Mouse (Mus musculus): ENCODE measurements around the gene Slc24a2. TPM values are rescaled to one million over a fixed set of nuclear protein-coding genes. Genes with fewer than 3 reads are reported as not detected.

Gene Slc24a2
- polyA plus RNA-seq, 1 experiment from 2014 or later = 5.2 TPM

- Histone ChIP-seq H3K36me3 (no peaks in the 10 kb centered on the region), H3K4me1 (replicated peaks) (peaks cover 5% of the 10 kb centered on the region; the same call in 1 of the 2 replicates), H3K9me3 (no peaks in the 10 kb centered on the region), H3K27me3 (no peaks in the 10 kb centered on the region), H3K4me3 (no peak overlapping the region), H3K9ac (no peak overlapping the region), H3K4me2 (no peak overlapping the region), H3K27ac (replicated peaks) (no peak overlapping the region)
- ATAC-seq (ENCODE audit: low FRiP score, low read depth) = no peak
- WGBS = 76% methylated on average over 8 of the region's 8 CpGs
These were observed 120.8 kb downstream of the Slc24a2 start for GRCm38 (mm10) chr4:87109331-87110059.

GRCm38 (mm10) chr4:87100936-87101335 is 129.3 kb downstream of the Slc24a2 start:
- Histone ChIP-seq H3K4me3 (no peak overlapping the region), H3K4me2 (no peak overlapping the region), H3K9me3 (no peaks in the 10 kb centered on the region), H3K36me3 (no peaks in the 10 kb centered on the region), H3K27me3 (no peaks in the 10 kb centered on the region), H3K4me1 (replicated peaks) (no peaks in the 10 kb centered on the region), H3K9ac (no peak overlapping the region), H3K27ac (replicated peaks) (no peak overlapping the region)
- WGBS = 82% methylated on average over 5 of the region's 5 CpGs
- ATAC-seq (ENCODE audit: low FRiP score, low read depth) = no peak

GRCm38 (mm10) chr4:87096186-87096585 is 134.1 kb downstream of the Slc24a2 start:
- 64% methylated on average over 5 of the region's 5 CpGs for WGBS
- no peak overlapping the region for H3K4me2 ChIP-seq
- no peaks in the 10 kb centered on the region for H3K36me3 ChIP-seq
- H3K27ac ChIP-seq (replicated peaks) = no peak overlapping the region
- ATAC-seq (ENCODE audit: low FRiP score, low read depth) = peak; percentile 83
- H3K9ac ChIP-seq = no peak overlapping the region
- no peaks in the 10 kb centered on the region for H3K4me1 ChIP-seq (replicated peaks)
- H3K4me3 ChIP-seq = no peak overlapping the region
- no peaks in the 10 kb centered on the region for H3K9me3 ChIP-seq
- no peaks in the 10 kb centered on the region for H3K27me3 ChIP-seq

- Histone ChIP-seq H3K9me3 (no peaks in the 10 kb centered on the region), H3K4me3 (no peak overlapping the region), H3K27me3 (no peaks in the 10 kb centered on the region), H3K9ac (no peak overlapping the region), H3K4me2 (no peak overlapping the region), H3K36me3 (no peaks in the 10 kb centered on the region), H3K27ac (replicated peaks) (no peak overlapping the region), H3K4me1 (replicated peaks) (no peaks in the 10 kb centered on the region)
- ATAC-seq (ENCODE audit: low FRiP score, low read depth) = no peak
- 78% methylated on average over 3 of the region's 3 CpGs for WGBS
These were observed 136.7 kb downstream of the Slc24a2 start for GRCm38 (mm10) chr4:87093612-87094011.

GRCm38 (mm10) chr4:87090841-87091240 is 139.4 kb downstream of the Slc24a2 start:
- peaks cover 6% of the 10 kb centered on the region; the same call in 1 of the 2 replicates for H3K4me1 ChIP-seq (replicated peaks)
- ATAC-seq (ENCODE audit: low FRiP score, low read depth) = no peak
- no peak overlapping the region for H3K4me3 ChIP-seq
- H3K9me3 ChIP-seq = no peaks in the 10 kb centered on the region
- no peak overlapping the region for H3K27ac ChIP-seq (replicated peaks)
- no peak overlapping the region for H3K4me2 ChIP-seq
- H3K27me3 ChIP-seq = no peaks in the 10 kb centered on the region
- no peak overlapping the region for H3K9ac ChIP-seq
- no peaks in the 10 kb centered on the region for H3K36me3 ChIP-seq

GRCm38 (mm10) chr4:87088713-87089112 is 141.6 kb downstream of the Slc24a2 start:
- H3K9ac ChIP-seq = no peak overlapping the region
- no peak for ATAC-seq (ENCODE audit: low FRiP score, low read depth)
- H3K27me3 ChIP-seq = no peaks in the 10 kb centered on the region
- no peaks in the 10 kb centered on the region for H3K9me3 ChIP-seq
- H3K36me3 ChIP-seq = no peaks in the 10 kb centered on the region
- 62% methylated on average over 6 of the region's 6 CpGs for WGBS
- peaks cover 6% of the 10 kb centered on the region; the same call in 1 of the 2 replicates for H3K4me1 ChIP-seq (replicated peaks)
- H3K27ac ChIP-seq (replicated peaks) = no peak overlapping the region
- H3K4me3 ChIP-seq = no peak overlapping the region
- H3K4me2 ChIP-seq = no peak overlapping the region

- Histone ChIP-seq H3K4me2 (no peak overlapping the region), H3K4me1 (replicated peaks) (peaks cover 6% of the 10 kb centered on the region; the same call in 1 of the 2 replicates), H3K4me3 (no peak overlapping the region), H3K27me3 (no peaks in the 10 kb centered on the region), H3K36me3 (no peaks in the 10 kb centered on the region), H3K27ac (replicated peaks) (no peak overlapping the region), H3K9ac (no peak overlapping the region), H3K9me3 (no peaks in the 10 kb centered on the region)
- no peak for ATAC-seq (ENCODE audit: low FRiP score, low read depth)
- WGBS = 84% methylated on average over 5 of the region's 5 CpGs
These were observed 142.7 kb downstream of the Slc24a2 start for GRCm38 (mm10) chr4:87087597-87087996.

- Histone ChIP-seq H3K4me2 (no peak overlapping the region), H3K36me3 (no peaks in the 10 kb centered on the region), H3K9ac (no peak overlapping the region), H3K4me1 (replicated peaks) (peaks cover 6% of the 10 kb centered on the region; the same call in 1 of the 2 replicates), H3K27me3 (no peaks in the 10 kb centered on the region), H3K9me3 (no peaks in the 10 kb centered on the region), H3K27ac (replicated peaks) (peak overlapping the region; percentile 73), H3K4me3 (no peak overlapping the region)
- ATAC-seq (ENCODE audit: low FRiP score, low read depth) = peak; percentile 79
- WGBS = 51% methylated on average over 11 of the region's 11 CpGs
These were observed 143.2 kb downstream of the Slc24a2 start for GRCm38 (mm10) chr4:87086933-87087577.

- no peaks in the 10 kb centered on the region for H3K4me1 ChIP-seq (replicated peaks)
- no peaks in the 10 kb centered on the region for H3K36me3 ChIP-seq
- no peak overlapping the region for H3K9ac ChIP-seq
- H3K9me3 ChIP-seq = no peaks in the 10 kb centered on the region
- no peak overlapping the region for H3K27ac ChIP-seq (replicated peaks)
- H3K27me3 ChIP-seq = no peaks in the 10 kb centered on the region
- no peak overlapping the region for H3K4me3 ChIP-seq
- 84% methylated on average over 6 of the region's 6 CpGs for WGBS
- H3K4me2 ChIP-seq = no peak overlapping the region
- ATAC-seq (ENCODE audit: low FRiP score, low read depth) = no peak
These were observed 149.0 kb downstream of the Slc24a2 start for GRCm38 (mm10) chr4:87081321-87081720.

- ATAC-seq (ENCODE audit: low FRiP score, low read depth) = no peak
- Histone ChIP-seq H3K36me3 (no peaks in the 10 kb centered on the region), H3K4me3 (no peak overlapping the region), H3K4me1 (replicated peaks) (no peaks in the 10 kb centered on the region), H3K9me3 (no peaks in the 10 kb centered on the region), H3K27ac (replicated peaks) (no peak overlapping the region), H3K9ac (no peak overlapping the region), H3K27me3 (no peaks in the 10 kb centered on the region), H3K4me2 (no peak overlapping the region)
- 87% methylated on average over 4 of the region's 4 CpGs for WGBS
These were observed 151.0 kb downstream of the Slc24a2 start for GRCm38 (mm10) chr4:87079305-87079704.

- Histone ChIP-seq H3K9ac (no peak overlapping the region), H3K4me1 (replicated peaks) (no peaks in the 10 kb centered on the region), H3K27me3 (no peaks in the 10 kb centered on the region)
These were observed 151.6 kb downstream of the Slc24a2 start for GRCm38 (mm10) chr4:87078726-87079125.

GRCm38 (mm10) chr4:87075761-87076160 is 154.5 kb downstream of the Slc24a2 start:
- Histone ChIP-seq H3K27ac (replicated peaks) (no peak overlapping the region), H3K4me2 (no peak overlapping the region), H3K4me1 (replicated peaks) (no peaks in the 10 kb centered on the region), H3K27me3 (no peaks in the 10 kb centered on the region), H3K9me3 (no peaks in the 10 kb centered on the region), H3K9ac (no peak overlapping the region), H3K4me3 (no peak overlapping the region), H3K36me3 (no peaks in the 10 kb centered on the region)
- no peak for ATAC-seq (ENCODE audit: low FRiP score, low read depth)
- WGBS = 62% methylated on average over 3 of the region's 3 CpGs

More at GRCm38 (mm10) chr4:87078726-87079125, 151.6 kb downstream of the Slc24a2 start:
- no peak overlapping the region for H3K4me2 ChIP-seq
- H3K9me3 ChIP-seq = no peaks in the 10 kb centered on the region
- H3K36me3 ChIP-seq = no peaks in the 10 kb centered on the region
- WGBS = 55% methylated on average over 2 of the region's 2 CpGs
- no peak overlapping the region for H3K4me3 ChIP-seq
- no peak for ATAC-seq (ENCODE audit: low FRiP score, low read depth)
- H3K27ac ChIP-seq (replicated peaks) = no peak overlapping the region
